Mouse (Mus musculus) liver, embryonic 13.5 days (tissue): ENCODE data around the gene Cd44. TPM values are rescaled to one million over a fixed set of nuclear protein-coding genes. Genes with fewer than 3 reads are reported as not detected.

Source experiments
- polyA plus RNA-seq: library from polyadenylated mRNA; unstranded; fragments of >200 nt; fragmentation: Nextera tagmentation; extraction: Ambion mirVana; gene quantifications from 2 replicates; pipeline ENCODE4 v1.2.1, GENCODE M21; 2015

Cd44 gene
- polyA plus RNA-seq, 1 experiment from 2014 or later = 15.1 TPM

Other genes starting within 250 kb of the Cd44 start
- 0.38 and 0.41 TPM in 2 replicates for gene Slc1a2, start 243.0 kb downstream of the Cd44 start, polyA plus RNA-seq
- gene Pdhx, start 171.8 kb upstream of the Cd44 start, polyA plus RNA-seq = 25.7 and 31.4 TPM in 2 replicates
- 49.8 and 50.9 TPM in 2 replicates for gene Apip, start 172.0 kb upstream of the Cd44 start, polyA plus RNA-seq